Mouse (Mus musculus) urinary bladder, postnatal 36 days (tissue): ENCODE measurements around the gene 1700021F07Rik.

Experiments
- DNase-seq, 2 experiments: peaks; one replicate each; pipeline ENCODE4 v3.0.0; 2022; ENCODE audit warnings: low spot score in 2 of 2, mixed read lengths in 1 of 2

1700021F07Rik gene

DNA sequence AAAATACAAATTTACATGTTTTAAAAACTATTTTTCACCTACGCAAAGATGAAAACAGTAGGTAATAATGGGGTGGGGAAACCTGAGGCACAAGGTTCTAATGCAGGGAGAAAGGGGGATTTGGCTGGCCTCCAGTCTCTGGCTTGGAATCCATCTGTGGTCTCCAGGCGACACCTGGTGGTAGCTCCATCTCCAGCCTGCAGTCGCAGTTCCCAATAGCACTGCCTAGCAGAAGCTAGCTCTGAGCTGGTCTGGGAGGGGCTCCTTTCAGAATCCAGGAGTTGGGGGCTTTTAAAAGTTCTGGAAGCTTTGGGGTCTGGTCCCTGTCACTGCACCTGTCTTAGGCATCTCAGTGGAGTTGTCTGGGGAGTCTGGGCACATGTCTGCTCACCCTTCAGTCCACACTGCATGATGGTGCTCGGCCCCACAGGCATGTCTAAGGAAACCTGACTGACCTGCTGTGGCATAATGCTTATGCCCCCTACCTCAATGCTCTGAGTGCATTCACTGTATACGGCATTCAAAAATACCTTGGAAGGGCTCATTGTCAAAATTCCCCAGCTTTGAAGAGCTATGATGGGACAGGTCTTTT, 39.6 kb downstream of the 1700021F07Rik start:
- DNase-seq: peak; percentile 47 to 50

- no peak for DNase-seq
Measured at GRCm38 (mm10) chr2:173563336-173563735, 41.0 kb downstream of the 1700021F07Rik start.

- no peak for DNase-seq
Measured at GRCm38 (mm10) chr2:173564179-173564578, 41.8 kb downstream of the 1700021F07Rik start.
